Mouse (Mus musculus): Measurements from ENCODE around the gene 4930519P11Rik. TPM values are rescaled to one million over a fixed set of nuclear protein-coding genes. Genes with fewer than 3 reads are reported as not detected.

The 4930519P11Rik gene
- total and polyA plus RNA-seq, 3 experiments: not detected

- Histone ChIP-seq H3K9me3 (replicated peaks; ENCODE audit: low read length) (peaks cover 5% of the 10 kb centered on the region), H3K4me3 (replicated peaks in 1 of 3; ENCODE audit: low read depth in 2 of 3, low read length in 2 of 3, poor library complexity in 1 of 3) (no peak overlapping the region), H3K36me3 (replicated peaks in 1 of 2; ENCODE audit: control insufficient read depth in 1 of 2, insufficient read depth in 1 of 2, low read length in 1 of 2) (peaks cover 0 to 14% of the 10 kb centered on the region in 2 experiments), H3K79me2 (replicated peaks; ENCODE audit: control insufficient read depth, extremely low read depth, insufficient read depth, poor library complexity, severe bottlenecking) (no peaks in the 10 kb centered on the region), H3K9ac (ENCODE audit: insufficient read depth, low read depth) (no peak overlapping the region), H3K27me3 (replicated peaks) (no peaks in the 10 kb centered on the region), H3K4me1 (ENCODE audit: control insufficient read depth in 1 of 2, insufficient read depth in 2 of 2) (no peaks in the 10 kb centered on the region), H3K27ac (ENCODE audit: insufficient read depth, low read depth) (no peak overlapping the region), H3K4me2 (ENCODE audit: insufficient read depth, low read depth, poor library complexity, severe bottlenecking) (no peak overlapping the region)
- in situ Hi-C loops (cut with MboI; ENCODE audit: low pct_ligation_motif_present, low pct_unique_long_range_greater_than_20kb, low sequenced_read_pairs) (no loop called here), dilution Hi-C loops (cut with MboI; ENCODE audit: extremely low pct_ligation_motif_present, extremely low pct_unique_long_range_greater_than_20kb, low sequenced_read_pairs) (no loop called here)
- TF ChIP-seq CTCF (conservative IDR thresholded peaks at IDR 0.05 in 1 of 2, IDR thresholded peaks at IDR 0.05 in 1 of 2; ENCODE audit: low read depth in 2 of 2, low read length in 2 of 2): no peak
- TF ChIP-seq MEF2A (IDR thresholded peaks at IDR 0.05; ENCODE audit: borderline replicate concordance, low read depth, low read length): no peak
- TF ChIP-seq EP300 (IDR thresholded peaks at IDR 0.05; ENCODE audit: low read length): no peak
- TF ChIP-seq ZKSCAN1 (IDR thresholded peaks at IDR 0.05; ENCODE audit: borderline replicate concordance, low read depth, low read length): no peak
- no peak for TF ChIP-seq PAX5 (IDR thresholded peaks at IDR 0.05; ENCODE audit: low read length)
- DNase-seq (ENCODE audit: extremely low read depth): no peak
These were observed 37.2 kb upstream of the 4930519P11Rik start for GRCm38 (mm10) chr2:154650404-154650803.

GRCm38 (mm10) chr2:154648086-154648485 is 34.8 kb upstream of the 4930519P11Rik start:
- DNase-seq (ENCODE audit: extremely low read depth): peak; percentile 30
- in situ Hi-C loops (cut with MboI; ENCODE audit: low pct_ligation_motif_present, low pct_unique_long_range_greater_than_20kb, low sequenced_read_pairs): no loop called here
- no peaks in the 10 kb centered on the region for H3K27me3 ChIP-seq (replicated peaks)

GRCm38 (mm10) chr2:154646634-154647033 is 33.4 kb upstream of the 4930519P11Rik start:
- peak; percentile 34 for DNase-seq (ENCODE audit: extremely low read depth)
- dilution Hi-C loops (cut with MboI; ENCODE audit: extremely low pct_ligation_motif_present, extremely low pct_unique_long_range_greater_than_20kb, low sequenced_read_pairs): no loop called here
- in situ Hi-C loops (cut with MboI; ENCODE audit: low pct_ligation_motif_present, low pct_unique_long_range_greater_than_20kb, low sequenced_read_pairs): no loop called here
- Histone ChIP-seq H3K9ac (ENCODE audit: insufficient read depth, low read depth) (no peak overlapping the region), H3K4me3 (replicated peaks in 1 of 3; ENCODE audit: low read depth in 2 of 3, low read length in 2 of 3, poor library complexity in 1 of 3) (no peak overlapping the region), H3K27me3 (replicated peaks) (no peaks in the 10 kb centered on the region), H3K9me3 (replicated peaks; ENCODE audit: low read length) (peaks cover 5% of the 10 kb centered on the region), H3K4me2 (ENCODE audit: insufficient read depth, low read depth, poor library complexity, severe bottlenecking) (no peak overlapping the region), H3K27ac (ENCODE audit: insufficient read depth, low read depth) (no peak overlapping the region), H3K4me1 (ENCODE audit: control insufficient read depth in 1 of 2, insufficient read depth in 2 of 2) (no peaks in the 10 kb centered on the region), H3K79me2 (replicated peaks; ENCODE audit: control insufficient read depth, extremely low read depth, insufficient read depth, poor library complexity, severe bottlenecking) (no peaks in the 10 kb centered on the region), H3K36me3 (replicated peaks in 1 of 2; ENCODE audit: control insufficient read depth in 1 of 2, insufficient read depth in 1 of 2, low read length in 1 of 2) (peaks cover 0 to 42% of the 10 kb centered on the region in 2 experiments)
- TF ChIP-seq ZKSCAN1 (IDR thresholded peaks at IDR 0.05; ENCODE audit: borderline replicate concordance, low read depth, low read length) (no peak), HCFC1 (IDR thresholded peaks at IDR 0.05; ENCODE audit: low read depth, low read length) (no peak), IRF4 (IDR thresholded peaks at IDR 0.05; ENCODE audit: low read depth, low read length) (no peak), GABPA (IDR thresholded peaks at IDR 0.05; ENCODE audit: insufficient replicate concordance, low read depth, low read length) (no peak), PAX5 (IDR thresholded peaks at IDR 0.05; ENCODE audit: low read length) (no peak), JUN (IDR thresholded peaks at IDR 0.05; ENCODE audit: insufficient read depth, low read depth, low read length) (no peak), CTCF (conservative IDR thresholded peaks at IDR 0.05 in 1 of 2, IDR thresholded peaks at IDR 0.05 in 1 of 2; ENCODE audit: low read depth in 2 of 2, low read length in 2 of 2) (peak in 1 of 2 experiments; percentile 58; a peak in 3 of 4 replicates), SMC3 (IDR thresholded peaks at IDR 0.05; ENCODE audit: low read depth, low read length) (peak; percentile 48), USF1 (IDR thresholded peaks at IDR 0.05; ENCODE audit: low read depth, low read length) (no peak), RAD21 (IDR thresholded peaks at IDR 0.05; ENCODE audit: low read depth, low read length) (peak; percentile 36), ZNF384 (IDR thresholded peaks at IDR 0.05; ENCODE audit: low read depth, low read length) (no peak), ZMIZ1 (IDR thresholded peaks at IDR 0.05; ENCODE audit: low read depth, low read length) (no peak), EP300 (IDR thresholded peaks at IDR 0.05; ENCODE audit: low read length) (no peak), MEF2A (IDR thresholded peaks at IDR 0.05; ENCODE audit: borderline replicate concordance, low read depth, low read length) (no peak), KAT2A (IDR thresholded peaks at IDR 0.05; ENCODE audit: insufficient replicate concordance, low read length) (no peak), MAFK (IDR thresholded peaks at IDR 0.05; ENCODE audit: insufficient replicate concordance, low read length) (no peak), NRF1 (IDR thresholded peaks at IDR 0.05; ENCODE audit: low read depth, low read length) (no peak), MAX (IDR thresholded peaks at IDR 0.05; ENCODE audit: low read length) (no peak), NELFE (IDR thresholded peaks at IDR 0.05; ENCODE audit: low read depth, low read length) (no peak), CHD2 (IDR thresholded peaks at IDR 0.05; ENCODE audit: low read length) (no peak)

More at GRCm38 (mm10) chr2:154648086-154648485, 34.8 kb upstream of the 4930519P11Rik start:
- H3K4me3 ChIP-seq (replicated peaks in 1 of 3; ENCODE audit: low read depth in 2 of 3, low read length in 2 of 3, poor library complexity in 1 of 3): no peak overlapping the region
- no peaks in the 10 kb centered on the region for H3K4me1 ChIP-seq (ENCODE audit: control insufficient read depth in 1 of 2, insufficient read depth in 2 of 2)
- H3K36me3 ChIP-seq (replicated peaks in 1 of 2; ENCODE audit: control insufficient read depth in 1 of 2, insufficient read depth in 1 of 2, low read length in 1 of 2): peaks cover 0 to 33% of the 10 kb centered on the region in 2 experiments
- dilution Hi-C loops (cut with MboI; ENCODE audit: extremely low pct_ligation_motif_present, extremely low pct_unique_long_range_greater_than_20kb, low sequenced_read_pairs): no loop called here
- no peak overlapping the region for H3K27ac ChIP-seq (ENCODE audit: insufficient read depth, low read depth)
- TF ChIP-seq SMC3 (IDR thresholded peaks at IDR 0.05; ENCODE audit: low read depth, low read length) (peak; percentile 41; the same call in 1 of the 2 replicates), E2F4 (IDR thresholded peaks at IDR 0.05; ENCODE audit: insufficient replicate concordance, low read depth, low read length) (no peak), CTCF (conservative IDR thresholded peaks at IDR 0.05 in 1 of 2, IDR thresholded peaks at IDR 0.05 in 1 of 2; ENCODE audit: low read depth in 2 of 2, low read length in 2 of 2) (peak; percentile 41 to 64; a peak in 3 of 4 replicates)
- H3K4me2 ChIP-seq (ENCODE audit: insufficient read depth, low read depth, poor library complexity, severe bottlenecking): no peak overlapping the region
- H3K9ac ChIP-seq (ENCODE audit: insufficient read depth, low read depth): no peak overlapping the region
- H3K9me3 ChIP-seq (replicated peaks; ENCODE audit: low read length): peaks cover 5% of the 10 kb centered on the region
- H3K79me2 ChIP-seq (replicated peaks; ENCODE audit: control insufficient read depth, extremely low read depth, insufficient read depth, poor library complexity, severe bottlenecking): no peaks in the 10 kb centered on the region
